In the genomic region with DNA sequence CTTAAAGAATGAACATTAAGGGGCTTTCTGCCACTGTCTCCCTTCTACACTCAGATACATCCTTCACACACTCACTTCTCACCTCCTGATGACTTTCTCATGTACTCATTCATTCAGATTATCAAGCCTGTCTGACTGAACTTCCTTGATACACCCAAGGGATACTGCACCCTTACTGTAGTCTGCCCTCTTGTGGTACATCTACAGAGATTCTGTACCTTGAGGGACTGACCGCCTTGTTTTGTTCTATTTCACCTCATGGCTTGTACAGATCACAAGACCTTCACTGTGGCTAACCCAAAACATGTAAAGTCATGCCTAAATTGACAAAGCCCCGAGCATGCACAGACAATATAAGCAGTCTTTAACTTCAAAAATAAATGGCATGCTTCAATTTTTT, we compare ENCODE assay signal across 10 mouse cellular contexts. TPM values are rescaled to one million over a fixed set of nuclear protein-coding genes. Genes with fewer than 3 reads are reported as not detected.
DNase-seq lines count a peak whose midpoint lies in the region; ATAC-seq and TF ChIP-seq lines count a peak whose summit lies in the region.
"Had no signal": no experiment of that assay in that cellular context is flagged by ENCODE, and none has a peak within 500 bp of the region (broad histone marks: within the 10 kb centered on the region; RNA-seq: fewer than 3 reads in every experiment).

No protein-coding gene starts in this region.

- H3K27ac ChIP-seq in heart, adult 2 months: no peak overlapping the region
- H3K27ac ChIP-seq in liver, adult 2 months (replicated peaks; ENCODE audit: insufficient read depth, low read depth, low read length): no peak overlapping the region
- H3K27ac ChIP-seq in intestine, embryonic 15.5 days: no peak overlapping the region
- H3K27ac ChIP-seq in forebrain, embryonic 11.5 days (ENCODE audit: low read depth, low read length): no peak overlapping the region

- no peak for TF ChIP-seq POLR2A in heart, adult 2 months (IDR thresholded peaks at IDR 0.05; ENCODE audit: insufficient read depth, low read depth, low read length)
- no peak for TF ChIP-seq POLR2A in liver, adult 2 months (IDR thresholded peaks at IDR 0.05; ENCODE audit: extremely low read depth, insufficient read depth, low read length)

- intact Hi-C loops in heart, adult 2 months (cut with DNase I): loop anchor here (2.0 to 5.0 kb wide), 2 partner anchors 80 to 201 kb away; no protein-coding TSS in a partner anchor

- WGBS in heart, adult 2 months: 80% methylated on average over 2 of the region's 2 CpGs
- 70% methylated on average over 2 of the region's 2 CpGs for WGBS in liver, adult 2 months
- 77% methylated on average over 2 of the region's 2 CpGs for WGBS in intestine, embryonic 15.5 days
- 85% methylated on average over 2 of the region's 2 CpGs for WGBS in forebrain, embryonic 11.5 days

- H3K9ac ChIP-seq in heart, adult 2 months (ENCODE audit: low read depth, low read length): no peak overlapping the region
- no peak overlapping the region for H3K9ac ChIP-seq in liver, adult 2 months (ENCODE audit: low read depth, low read length)
- H3K9ac ChIP-seq in intestine, embryonic 15.5 days: no peak overlapping the region
- H3K9ac ChIP-seq in forebrain, embryonic 11.5 days (ENCODE audit: low read length): no peak overlapping the region

- DNase-seq in heart, adult 2 months: no peak
- DNase-seq in heart, adult 8-10 months (ENCODE audit: low spot score): no peak
- peak; percentile 35 for DNase-seq in liver, adult 2 months (ENCODE audit: extremely low read depth, low read depth, low spot score)
- DNase-seq in liver (no peak), ES-CJ7 (ENCODE audit: low read depth, low spot score) (peak; percentile 49)
- DNase-seq in cerebellum, adult 11 months: no peak
- DNase-seq in forebrain, embryonic 11.5 days (ENCODE audit: low spot score): no peak
- DNase-seq: thymus, postnatal 14 days had no signal

- H3K4me3 ChIP-seq in heart, adult 2 months: no peak overlapping the region
- no peak overlapping the region for H3K4me3 ChIP-seq in liver, adult 2 months (ENCODE audit: insufficient read depth, low read depth, low read length)
- no peak overlapping the region for H3K4me3 ChIP-seq in intestine, embryonic 15.5 days (replicated peaks)
- H3K4me3 ChIP-seq in forebrain, embryonic 11.5 days (ENCODE audit: low read depth, low read length): no peak overlapping the region

- no peaks in the 10 kb centered on the region for H3K27me3 ChIP-seq in heart, adult 2 months (ENCODE audit: control insufficient read depth, insufficient read depth, low read length)
- no peaks in the 10 kb centered on the region for H3K27me3 ChIP-seq in liver, adult 2 months (ENCODE audit: control insufficient read depth, insufficient read depth, low read length)
- H3K27me3 ChIP-seq in intestine, embryonic 15.5 days (replicated peaks): no peaks in the 10 kb centered on the region
- no peaks in the 10 kb centered on the region for H3K27me3 ChIP-seq in forebrain, embryonic 11.5 days (ENCODE audit: control insufficient read depth, insufficient read depth, low read length)

- H3K36me3 ChIP-seq in heart, adult 2 months (ENCODE audit: control insufficient read depth, insufficient read depth, low read length): no peaks in the 10 kb centered on the region
- H3K36me3 ChIP-seq in liver, adult 2 months (ENCODE audit: control insufficient read depth, insufficient read depth, low read length): no peaks in the 10 kb centered on the region
- H3K36me3 ChIP-seq in intestine, embryonic 15.5 days: no peaks in the 10 kb centered on the region
- H3K36me3 ChIP-seq in forebrain, embryonic 11.5 days (ENCODE audit: control insufficient read depth, insufficient read depth, low read length): no peaks in the 10 kb centered on the region

- ATAC-seq in intestine, embryonic 15.5 days: peak; percentile 58; the same call in 1 of the 2 replicates
- no peak for ATAC-seq in forebrain, embryonic 11.5 days (replicated peaks; ENCODE audit: low FRiP score)
- ATAC-seq: CD4-positive, CD25-positive, alpha-beta regulatory T cell, adult 4 months had no signal

- H3K9me3 ChIP-seq in intestine, embryonic 15.5 days: no peaks in the 10 kb centered on the region
- H3K9me3 ChIP-seq in forebrain, embryonic 11.5 days (ENCODE audit: control insufficient read depth, low read length): no peaks in the 10 kb centered on the region

- H3K4me1 ChIP-seq in heart, adult 2 months (ENCODE audit: control insufficient read depth, insufficient read depth, low read length): no peaks in the 10 kb centered on the region
- no peaks in the 10 kb centered on the region; the same call in 1 of the 2 replicates for H3K4me1 ChIP-seq in liver, adult 2 months (ENCODE audit: control insufficient read depth, insufficient read depth, low read length)
- no peaks in the 10 kb centered on the region for H3K4me1 ChIP-seq in intestine, embryonic 15.5 days (replicated peaks)
- H3K4me1 ChIP-seq in forebrain, embryonic 11.5 days (replicated peaks; ENCODE audit: control insufficient read depth, insufficient read depth, low read length): no peaks in the 10 kb centered on the region

- TF ChIP-seq EP300 in heart, adult 2 months (IDR thresholded peaks at IDR 0.05; ENCODE audit: insufficient read depth, low read depth, low read length): no peak

- H3K4me2 ChIP-seq in intestine, embryonic 15.5 days (replicated peaks): no peak overlapping the region
- H3K4me2 ChIP-seq in forebrain, embryonic 11.5 days (ENCODE audit: low read depth, low read length, severe bottlenecking): no peak overlapping the region

- H3K79me2 ChIP-seq in heart, adult 2 months (replicated peaks; ENCODE audit: control insufficient read depth, insufficient read depth, low read length): no peaks in the 10 kb centered on the region
- no peaks in the 10 kb centered on the region for H3K79me2 ChIP-seq in liver, adult 2 months (ENCODE audit: control insufficient read depth, insufficient read depth, low read length)

- peak; percentile 73 for TF ChIP-seq CTCF in heart, adult 2 months (IDR thresholded peaks at IDR 0.05)
- no peak for TF ChIP-seq CTCF in liver, adult 2 months (IDR thresholded peaks at IDR 0.05; ENCODE audit: low read depth, low read length)

RNA-seq across cellular contexts. Expression of a gene that starts 41.1 kb away (rescaled TPM):
- 10 to 100 TPM; 14.7 to 20.0 TPM for total RNA-seq in heart, adult 2 months (2021)
- polyA plus RNA-seq in heart, adult 2 months (2012; rRNA removed): 18.5 and 26.6 TPM in 2 replicates
- 10 to 100 TPM; 15.0 to 25.1 (median 24.3) TPM for total RNA-seq in heart, adult 8-10 months (2022)
- total RNA-seq in liver, adult 2 months (2014; rRNA removed): 7.7 TPM in 2 replicates
- polyA plus RNA-seq in liver, adult 2 months (2012; rRNA removed): 7.2 and 7.4 TPM in 2 replicates
- polyA plus RNA-seq in intestine, embryonic 15.5 days (2015; fragmentation: Nextera tagmentation; extraction: Ambion mirVana): 12.9 and 15.5 TPM in 2 replicates
- 9.5 and 10.1 TPM in 2 replicates for polyA plus RNA-seq in forebrain, embryonic 11.5 days (2014; fragmentation: Nextera tagmentation; extraction: Ambion mirVana)
- polyA plus RNA-seq: CD4-positive, CD25-positive, alpha-beta regulatory T cell, adult 4 months had no signal

Comparison
In these comparisons a context has a peak if more than half of its experiments do, and no peak if none do; other contexts are left out.
1. DNase-seq: peak in liver, adult 2 months (single experiment) and ES-CJ7 (single experiment); none in heart, adult 2 months (0 of 2), heart, adult 8-10 months (single experiment), liver (single experiment), cerebellum, adult 11 months (single experiment) and forebrain, embryonic 11.5 days (single experiment).